ENCODE assay signal across 17 mouse cellular contexts in genomic region chr4:132295696-132296390, GRCm38 (mm10). TPM values are rescaled to one million over a fixed set of nuclear protein-coding genes. Genes with fewer than 3 reads are reported as not detected.
A peak's percentile ranks its signal among the peaks of the same experiment; 100 is the strongest.
DNase-seq lines count a peak whose midpoint lies in the region; ATAC-seq lines count a peak whose summit lies in the region.
"Had no signal": no experiment of that assay in that cellular context is flagged by ENCODE, and none has a peak within 500 bp of the region (broad histone marks: within the 10 kb centered on the region; RNA-seq: fewer than 3 reads in every experiment).

No protein-coding gene starts in this region.

- peaks cover 3% of the 10 kb centered on the region for H3K9me3 ChIP-seq in forebrain, embryonic 11.5 days (ENCODE audit: control insufficient read depth, low read length)
- no peaks in the 10 kb centered on the region; the same call in 1 of the 2 replicates for H3K9me3 ChIP-seq in forebrain, embryonic 13.5 days (replicated peaks)
- no peaks in the 10 kb centered on the region for H3K9me3 ChIP-seq in liver, embryonic 11.5 days (ENCODE audit: control insufficient read depth, low read length)
- H3K9me3 ChIP-seq in embryonic facial prominence, embryonic 11.5 days (replicated peaks; ENCODE audit: control insufficient read depth, low read length) = no peaks in the 10 kb centered on the region
- H3K9me3 ChIP-seq: heart, embryonic 15.5 days; limb, embryonic 15.5 days had no signal

- H3K9ac ChIP-seq in forebrain, embryonic 11.5 days (ENCODE audit: low read length) = no peak overlapping the region
- no peak overlapping the region for H3K9ac ChIP-seq in forebrain, embryonic 13.5 days
- no peak overlapping the region for H3K9ac ChIP-seq in liver, embryonic 11.5 days (ENCODE audit: low read depth, low read length)
- no peak overlapping the region for H3K9ac ChIP-seq in embryonic facial prominence, embryonic 11.5 days (replicated peaks; ENCODE audit: low read length)
- H3K9ac ChIP-seq: heart, embryonic 15.5 days; limb, embryonic 15.5 days had no signal

- no peaks in the 10 kb centered on the region for H3K4me1 ChIP-seq in forebrain, embryonic 11.5 days (replicated peaks; ENCODE audit: control insufficient read depth, insufficient read depth, low read length)
- no peaks in the 10 kb centered on the region for H3K4me1 ChIP-seq in forebrain, embryonic 13.5 days
- H3K4me1 ChIP-seq in liver, embryonic 11.5 days (replicated peaks; ENCODE audit: control insufficient read depth, insufficient read depth, low read length) = no peaks in the 10 kb centered on the region
- H3K4me1 ChIP-seq in embryonic facial prominence, embryonic 11.5 days (ENCODE audit: control insufficient read depth, insufficient read depth, low read length) = no peaks in the 10 kb centered on the region
- H3K4me1 ChIP-seq: heart, embryonic 15.5 days; limb, embryonic 15.5 days had no signal

- peak; percentile 28 for DNase-seq in forebrain, embryonic 11.5 days (ENCODE audit: low spot score)
- DNase-seq in liver, embryonic 11.5 days (ENCODE audit: low spot score) = no peak
- DNase-seq in liver = no peak
- DNase-seq in ES-CJ7 (ENCODE audit: low read depth, low spot score) = peak; percentile 65
- peak; percentile 17 for DNase-seq in embryonic facial prominence, embryonic 11.5 days (ENCODE audit: low spot score)
- no peak for DNase-seq in Muller cell, postnatal 12 days (ENCODE audit: inconsistent ontology term)
- DNase-seq in adrenal gland, postnatal 10 days = no peak
- DNase-seq: cerebellum, adult 9-11 months; gastrocnemius, postnatal 36 days; kidney, postnatal 4 days; thymus, postnatal 36 days had no signal

- ATAC-seq in forebrain, embryonic 11.5 days (replicated peaks; ENCODE audit: low FRiP score) = no peak
- no peak for ATAC-seq in forebrain, embryonic 13.5 days
- peak; percentile 53; the same call in 1 of the 2 replicates for ATAC-seq in liver, embryonic 11.5 days (replicated peaks; ENCODE audit: low FRiP score)
- ATAC-seq in embryonic facial prominence, embryonic 11.5 days (replicated peaks; ENCODE audit: insufficient number of reproducible peaks, low FRiP score, low TSS enrichment, low read depth) = no peak
- ATAC-seq: forebrain, embryonic 16.5 days had no signal

- no peak overlapping the region for H3K4me2 ChIP-seq in forebrain, embryonic 11.5 days (ENCODE audit: low read depth, low read length, severe bottlenecking)
- H3K4me2 ChIP-seq in forebrain, embryonic 13.5 days = no peak overlapping the region
- H3K4me2 ChIP-seq in liver, embryonic 11.5 days = no peak overlapping the region
- no peak overlapping the region for H3K4me2 ChIP-seq in embryonic facial prominence, embryonic 11.5 days (ENCODE audit: low read depth, low read length)
- H3K4me2 ChIP-seq: heart, embryonic 15.5 days; limb, embryonic 15.5 days had no signal

- 47% methylated on average over 8 of the region's 8 CpGs for WGBS in forebrain, embryonic 11.5 days
- WGBS in forebrain, embryonic 13.5 days = 48% methylated on average over 8 of the region's 8 CpGs
- WGBS in liver, embryonic 11.5 days = 52% methylated on average over 8 of the region's 8 CpGs
- 43% methylated on average over 8 of the region's 8 CpGs for WGBS in embryonic facial prominence, embryonic 11.5 days

- no peak overlapping the region for H3K27ac ChIP-seq in forebrain, embryonic 11.5 days (ENCODE audit: low read depth, low read length)
- H3K27ac ChIP-seq in forebrain, embryonic 13.5 days = no peak overlapping the region
- no peak overlapping the region for H3K27ac ChIP-seq in liver, embryonic 11.5 days (ENCODE audit: low read depth, low read length)
- no peak overlapping the region for H3K27ac ChIP-seq in embryonic facial prominence, embryonic 11.5 days (replicated peaks; ENCODE audit: low read depth, low read length)
- H3K27ac ChIP-seq: heart, embryonic 15.5 days; limb, embryonic 15.5 days had no signal

- no peak overlapping the region for H3K4me3 ChIP-seq in forebrain, embryonic 11.5 days (ENCODE audit: low read depth, low read length)
- H3K4me3 ChIP-seq in forebrain, embryonic 13.5 days = no peak overlapping the region
- H3K4me3 ChIP-seq in liver, embryonic 11.5 days (ENCODE audit: low read depth, low read length) = no peak overlapping the region
- H3K4me3 ChIP-seq in embryonic facial prominence, embryonic 11.5 days (ENCODE audit: low read depth, low read length) = no peak overlapping the region
- H3K4me3 ChIP-seq: heart, embryonic 15.5 days; limb, embryonic 15.5 days; myocyte had no signal

- no peaks in the 10 kb centered on the region for H3K27me3 ChIP-seq in forebrain, embryonic 11.5 days (ENCODE audit: control insufficient read depth, insufficient read depth, low read length)
- H3K27me3 ChIP-seq in forebrain, embryonic 13.5 days = no peaks in the 10 kb centered on the region
- no peaks in the 10 kb centered on the region for H3K27me3 ChIP-seq in liver, embryonic 11.5 days (replicated peaks; ENCODE audit: control insufficient read depth, insufficient read depth, low read length)
- no peaks in the 10 kb centered on the region for H3K27me3 ChIP-seq in embryonic facial prominence, embryonic 11.5 days (ENCODE audit: control insufficient read depth, insufficient read depth, low read length)
- H3K27me3 ChIP-seq: heart, embryonic 15.5 days; limb, embryonic 15.5 days had no signal

- H3K36me3 ChIP-seq in forebrain, embryonic 11.5 days (ENCODE audit: control insufficient read depth, insufficient read depth, low read length) = peaks cover 5% of the 10 kb centered on the region; the same call in 1 of the 2 replicates
- peaks cover 37% of the 10 kb centered on the region for H3K36me3 ChIP-seq in forebrain, embryonic 13.5 days (ENCODE audit: poor library complexity, severe bottlenecking)
- peaks cover 11% of the 10 kb centered on the region for H3K36me3 ChIP-seq in liver, embryonic 11.5 days (ENCODE audit: control insufficient read depth, insufficient read depth, low read length)
- peaks cover 4% of the 10 kb centered on the region for H3K36me3 ChIP-seq in embryonic facial prominence, embryonic 11.5 days (replicated peaks; ENCODE audit: control insufficient read depth, insufficient read depth, low read depth, low read length)

RNA-seq across cellular contexts. Expression of gene Rab42, which starts 7.3 kb away (rescaled TPM):
- 1.1 and 1.2 TPM in 2 replicates for polyA plus RNA-seq in forebrain, embryonic 11.5 days (2014; fragmentation: Nextera tagmentation; extraction: Ambion mirVana)
- 0.23 and 0.64 TPM in 2 replicates for polyA plus RNA-seq in forebrain, embryonic 13.5 days (2015; fragmentation: Nextera tagmentation; extraction: Ambion mirVana)
- 0.75 and 1.5 TPM in 2 replicates for polyA plus RNA-seq in liver, embryonic 11.5 days (2014; fragmentation: Nextera tagmentation; extraction: Ambion mirVana)
- polyA plus RNA-seq in embryonic facial prominence, embryonic 11.5 days (2014; fragmentation: Nextera tagmentation; extraction: Ambion mirVana) = 0.67 and 2.2 TPM in 2 replicates
- total RNA-seq in adrenal gland, postnatal 10 days (2021) = 1 to 10 TPM; 1.2 to 3.7 TPM
- total RNA-seq: gastrocnemius, postnatal 36 days; megakaryocyte-erythroid progenitor cell, adult 5-6 weeks had no signal

RNA-seq across cellular contexts. Expression of gene Taf12, which starts 21.7 kb away (rescaled TPM):
- 66.8 and 68.0 TPM in 2 replicates for polyA plus RNA-seq in forebrain, embryonic 11.5 days (2014; fragmentation: Nextera tagmentation; extraction: Ambion mirVana)
- 51.5 and 56.1 TPM in 2 replicates for polyA plus RNA-seq in forebrain, embryonic 13.5 days (2015; fragmentation: Nextera tagmentation; extraction: Ambion mirVana)
- 80.2 and 83.8 TPM in 2 replicates for polyA plus RNA-seq in liver, embryonic 11.5 days (2014; fragmentation: Nextera tagmentation; extraction: Ambion mirVana)
- polyA plus RNA-seq in embryonic facial prominence, embryonic 11.5 days (2014; fragmentation: Nextera tagmentation; extraction: Ambion mirVana) = 60.5 and 64.6 TPM in 2 replicates
- total RNA-seq in adrenal gland, postnatal 10 days (2021) = 10 to 100 TPM; 21.8 to 24.7 TPM

RNA-seq across cellular contexts. Expression of gene Trnau1ap, which starts 33.5 kb away (rescaled TPM):
- 88.9 and 89.5 TPM in 2 replicates for polyA plus RNA-seq in forebrain, embryonic 11.5 days (2014; fragmentation: Nextera tagmentation; extraction: Ambion mirVana)
- polyA plus RNA-seq in forebrain, embryonic 13.5 days (2015; fragmentation: Nextera tagmentation; extraction: Ambion mirVana) = 87.8 and 96.4 TPM in 2 replicates
- polyA plus RNA-seq in liver, embryonic 11.5 days (2014; fragmentation: Nextera tagmentation; extraction: Ambion mirVana) = 80.1 and 89.3 TPM in 2 replicates
- 76.6 and 79.7 TPM in 2 replicates for polyA plus RNA-seq in embryonic facial prominence, embryonic 11.5 days (2014; fragmentation: Nextera tagmentation; extraction: Ambion mirVana)
- 10 to 100 TPM; 35.3 to 43.3 TPM for total RNA-seq in adrenal gland, postnatal 10 days (2021)

RNA-seq across cellular contexts. Expression of gene Gmeb1, which starts 34.4 kb away (rescaled TPM):
- polyA plus RNA-seq in forebrain, embryonic 11.5 days (2014; fragmentation: Nextera tagmentation; extraction: Ambion mirVana) = 45.4 and 50.1 TPM in 2 replicates
- 50.0 and 55.3 TPM in 2 replicates for polyA plus RNA-seq in forebrain, embryonic 13.5 days (2015; fragmentation: Nextera tagmentation; extraction: Ambion mirVana)
- polyA plus RNA-seq in liver, embryonic 11.5 days (2014; fragmentation: Nextera tagmentation; extraction: Ambion mirVana) = 25.4 and 26.8 TPM in 2 replicates
- 34.9 and 35.4 TPM in 2 replicates for polyA plus RNA-seq in embryonic facial prominence, embryonic 11.5 days (2014; fragmentation: Nextera tagmentation; extraction: Ambion mirVana)
- 10 to 100 TPM; 16.5 to 18.7 TPM for total RNA-seq in adrenal gland, postnatal 10 days (2021)

RNA-seq across cellular contexts. Expression of gene Rcc1, which starts 57.6 kb away (rescaled TPM):
- 93.2 and 103 TPM in 2 replicates for polyA plus RNA-seq in forebrain, embryonic 11.5 days (2014; fragmentation: Nextera tagmentation; extraction: Ambion mirVana)
- polyA plus RNA-seq in forebrain, embryonic 13.5 days (2015; fragmentation: Nextera tagmentation; extraction: Ambion mirVana) = 82.2 and 89.5 TPM in 2 replicates
- 99.8 and 105 TPM in 2 replicates for polyA plus RNA-seq in liver, embryonic 11.5 days (2014; fragmentation: Nextera tagmentation; extraction: Ambion mirVana)
- 60.6 and 61.5 TPM in 2 replicates for polyA plus RNA-seq in embryonic facial prominence, embryonic 11.5 days (2014; fragmentation: Nextera tagmentation; extraction: Ambion mirVana)
- 10 to 100 TPM; 19.1 to 24.8 TPM for total RNA-seq in adrenal gland, postnatal 10 days (2021)

Comparison
In these comparisons a context has a peak if more than half of its experiments do, and no peak if none do; other contexts are left out.
1. DNase-seq: peak in forebrain, embryonic 11.5 days (single experiment), ES-CJ7 (single experiment) and embryonic facial prominence, embryonic 11.5 days (single experiment); none in liver, embryonic 11.5 days (single experiment), liver (single experiment), Muller cell, postnatal 12 days (single experiment) and adrenal gland, postnatal 10 days (single experiment).